In the genomic region with DNA sequence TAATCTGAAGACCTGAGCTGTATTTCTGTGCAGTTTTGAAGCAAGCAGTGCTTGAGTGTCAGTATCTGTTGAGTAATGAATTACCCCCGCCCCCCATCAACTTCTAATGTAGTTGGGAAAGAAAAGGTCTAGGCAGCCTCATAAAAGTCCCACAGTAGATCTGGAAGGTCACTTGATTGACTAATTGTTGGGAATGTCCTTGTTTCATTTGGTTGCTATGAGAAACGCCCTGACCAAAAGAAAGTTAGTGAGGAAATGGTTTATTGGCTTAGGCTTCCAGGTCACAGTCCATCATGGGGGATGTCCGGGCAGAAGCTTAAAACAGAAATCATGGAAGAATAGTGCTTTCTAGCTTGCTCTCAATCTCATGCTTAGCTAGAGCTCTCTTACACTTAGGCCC, we compare ENCODE assay signal across 20 mouse cellular contexts.
A peak's percentile ranks its signal among the peaks of the same experiment; 100 is the strongest.
DNase-seq lines count a peak whose midpoint lies in the region; ATAC-seq and TF ChIP-seq lines count a peak whose summit lies in the region.
"Had no signal": no experiment of that assay in that cellular context is flagged by ENCODE, and none has a peak within 500 bp of the region (broad histone marks: within the 10 kb centered on the region; RNA-seq: fewer than 3 reads in every experiment).

No protein-coding gene starts in this region.

- DNase-seq in liver, adult 2 months (ENCODE audit: extremely low read depth, low read depth, low spot score), result peak; percentile 79
- DNase-seq in liver, embryonic 11.5 days (ENCODE audit: low spot score), result no peak
- peak; percentile 17 to 38 for DNase-seq in adrenal gland, postnatal 36 days
- DNase-seq in ovary, postnatal 10 days (ENCODE audit: low spot score), result no peak
- DNase-seq in frontal cortex, adult 2 months (ENCODE audit: extremely low spot score in 1 of 2, low spot score in 1 of 2), result no peak
- DNase-seq: cerebellum, adult 2 months; cerebellum, postnatal 10 days; embryo, embryonic 11 days; gastrocnemius, postnatal 14 days; heart, adult 2 months; heart, postnatal 14 days; kidney, adult 2 months had no signal

- H3K27ac ChIP-seq in liver, adult 2 months (replicated peaks; ENCODE audit: insufficient read depth, low read depth, low read length), result no peak overlapping the region
- H3K27ac ChIP-seq in liver, embryonic 11.5 days (ENCODE audit: low read depth, low read length), result no peak overlapping the region
- H3K27ac ChIP-seq in intestine, embryonic 16.5 days (ENCODE audit: low read length), result peak overlapping the region; percentile 72
- H3K27ac ChIP-seq: embryonic facial prominence, embryonic 15.5 days; forebrain, embryonic 10.5 days; forebrain, embryonic 15.5 days; heart, adult 2 months; heart, embryonic 15.5 days; hindbrain, embryonic 14.5 days had no signal

- no peaks in the 10 kb centered on the region for H3K36me3 ChIP-seq in liver, adult 2 months (ENCODE audit: control insufficient read depth, insufficient read depth, low read length)
- H3K36me3 ChIP-seq in liver, embryonic 11.5 days (ENCODE audit: control insufficient read depth, insufficient read depth, low read length), result no peaks in the 10 kb centered on the region
- no peaks in the 10 kb centered on the region for H3K36me3 ChIP-seq in intestine, embryonic 16.5 days (ENCODE audit: control insufficient read depth, insufficient read depth, low read length)
- H3K36me3 ChIP-seq: embryonic facial prominence, embryonic 15.5 days; forebrain, embryonic 10.5 days; forebrain, embryonic 15.5 days; heart, embryonic 15.5 days had no signal

- H3K27me3 ChIP-seq in liver, adult 2 months (ENCODE audit: control insufficient read depth, insufficient read depth, low read length), result no peaks in the 10 kb centered on the region
- no peaks in the 10 kb centered on the region for H3K27me3 ChIP-seq in liver, embryonic 11.5 days (replicated peaks; ENCODE audit: control insufficient read depth, insufficient read depth, low read length)
- no peaks in the 10 kb centered on the region; the same call in 1 of the 2 replicates for H3K27me3 ChIP-seq in intestine, embryonic 16.5 days (replicated peaks; ENCODE audit: control insufficient read depth, insufficient read depth, low read length)
- H3K27me3 ChIP-seq: embryonic facial prominence, embryonic 15.5 days; forebrain, embryonic 15.5 days; heart, embryonic 15.5 days had no signal

- H3K79me2 ChIP-seq in liver, adult 2 months (ENCODE audit: control insufficient read depth, insufficient read depth, low read length), result no peaks in the 10 kb centered on the region

- no peak overlapping the region for H3K4me3 ChIP-seq in liver, adult 2 months (ENCODE audit: insufficient read depth, low read depth, low read length)
- no peak overlapping the region for H3K4me3 ChIP-seq in liver, embryonic 11.5 days (ENCODE audit: low read depth, low read length)
- no peak overlapping the region for H3K4me3 ChIP-seq in intestine, embryonic 16.5 days (ENCODE audit: low read length)
- H3K4me3 ChIP-seq: embryonic facial prominence, embryonic 15.5 days; erythroblast, embryonic 14.5 days; forebrain, embryonic 10.5 days; forebrain, embryonic 15.5 days; heart, adult 2 months; heart, embryonic 15.5 days had no signal

- no peak for TF ChIP-seq CTCF in liver, adult 2 months (IDR thresholded peaks at IDR 0.05; ENCODE audit: low read depth, low read length)

- no peak overlapping the region for H3K4me2 ChIP-seq in liver, embryonic 11.5 days
- no peak overlapping the region for H3K4me2 ChIP-seq in intestine, embryonic 16.5 days (ENCODE audit: low read depth, low read length)
- H3K4me2 ChIP-seq: embryonic facial prominence, embryonic 15.5 days; forebrain, embryonic 15.5 days; heart, embryonic 11.5 days; heart, embryonic 15.5 days; hindbrain, embryonic 14.5 days had no signal

- H3K4me1 ChIP-seq in liver, adult 2 months (ENCODE audit: control insufficient read depth, insufficient read depth, low read length), result peaks cover 3% of the 10 kb centered on the region; the same call in 1 of the 2 replicates
- H3K4me1 ChIP-seq in liver, embryonic 11.5 days (replicated peaks; ENCODE audit: control insufficient read depth, insufficient read depth, low read length), result no peaks in the 10 kb centered on the region
- peaks cover 7% of the 10 kb centered on the region; the same call in 1 of the 2 replicates for H3K4me1 ChIP-seq in intestine, embryonic 16.5 days (ENCODE audit: control insufficient read depth, insufficient read depth, low read length)
- H3K4me1 ChIP-seq: embryonic facial prominence, embryonic 15.5 days; forebrain, embryonic 15.5 days had no signal

- WGBS in liver, adult 2 months, result 37% methylated on average over 3 of the region's 3 CpGs
- 84% methylated on average over 3 of the region's 3 CpGs for WGBS in liver, embryonic 11.5 days
- WGBS in intestine, embryonic 16.5 days, result 58% methylated on average over 3 of the region's 3 CpGs

- no peak for TF ChIP-seq POLR2A in liver, adult 2 months (IDR thresholded peaks at IDR 0.05; ENCODE audit: extremely low read depth, insufficient read depth, low read length)

- no peaks in the 10 kb centered on the region for H3K9me3 ChIP-seq in liver, embryonic 11.5 days (ENCODE audit: control insufficient read depth, low read length)
- H3K9me3 ChIP-seq in intestine, embryonic 16.5 days (ENCODE audit: control insufficient read depth, low read length), result no peaks in the 10 kb centered on the region
- H3K9me3 ChIP-seq: embryonic facial prominence, embryonic 15.5 days; forebrain, embryonic 10.5 days; forebrain, embryonic 15.5 days; heart, embryonic 15.5 days had no signal

- H3K9ac ChIP-seq in liver, adult 2 months (ENCODE audit: low read depth, low read length), result no peak overlapping the region
- H3K9ac ChIP-seq in liver, embryonic 11.5 days (ENCODE audit: low read depth, low read length), result no peak overlapping the region
- H3K9ac ChIP-seq in intestine, embryonic 16.5 days (ENCODE audit: low read depth, low read length), result no peak overlapping the region
- H3K9ac ChIP-seq: embryonic facial prominence, embryonic 15.5 days; forebrain, embryonic 15.5 days; heart, embryonic 15.5 days; hindbrain, embryonic 14.5 days had no signal

- ATAC-seq in liver, embryonic 11.5 days (replicated peaks; ENCODE audit: low FRiP score), result no peak
- ATAC-seq in intestine, embryonic 16.5 days, result peak; percentile 31
- ATAC-seq: forebrain, embryonic 15.5 days had no signal

Comparison
In these comparisons a context has a peak if more than half of its experiments do, and no peak if none do; other contexts are left out.
1. DNase-seq: peak in liver, adult 2 months (single experiment) and adrenal gland, postnatal 36 days (2 of 2); none in liver, embryonic 11.5 days (single experiment), ovary, postnatal 10 days (single experiment) and frontal cortex, adult 2 months (0 of 2).